Mouse (Mus musculus): ENCODE results near the gene Oog4. TPM values are rescaled to one million over a fixed set of nuclear protein-coding genes. Genes with fewer than 3 reads are reported as not detected.

Gene Oog4
- not detected in 2 replicates for polyA plus RNA-seq (2012; rRNA removed)

GRCm38 (mm10) chr4:143450224-143450623, at the start of gene Oog4:
Gene Oog4 (minus strand): TSS chr4:143450324.

GRCm38 (mm10) chr4:143412219-143413092, 37.7 kb downstream of the Oog4 start, which contains the start of gene Pramef8:
Gene Pramef8 (plus strand): TSS chr4:143412426.

DNA sequence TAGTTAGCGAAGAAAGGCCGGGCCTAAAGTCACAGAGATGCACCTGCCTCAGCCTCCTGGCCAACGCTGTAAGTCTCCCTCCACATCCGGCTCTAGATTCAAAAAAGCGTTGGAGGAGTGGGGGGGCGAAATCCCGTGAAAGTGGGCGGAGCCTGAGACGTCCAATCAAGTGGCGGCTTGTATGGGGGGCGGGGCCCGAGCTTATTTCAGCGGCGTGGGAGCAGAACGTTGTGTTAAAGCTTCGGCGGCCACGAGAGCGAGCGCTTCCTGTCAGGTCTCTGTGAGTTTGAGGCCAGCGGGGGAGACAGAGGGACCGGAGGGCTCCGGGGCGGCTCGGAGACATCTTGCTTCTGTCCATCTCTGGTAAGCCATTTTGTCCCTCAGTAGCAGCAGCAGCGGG, 55.9 kb downstream of the Oog4 start, which contains the start of gene Pramel1:
Gene Pramel1 (plus strand): TSS at position 248 of the 400 bp plus-strand sequence.

Other genes starting within 250 kb of the Oog4 start
- gene Prdm2, start 237.3 kb downstream of the Oog4 start, polyA plus RNA-seq (2012; rRNA removed): 16.6 and 19.9 TPM in 2 replicates
- gene Pdpn, start 150.8 kb downstream of the Oog4 start, polyA plus RNA-seq (2012; rRNA removed): 17.5 and 20.4 TPM in 2 replicates
- 0.28 and 0.53 TPM in 2 replicates for gene Lrrc38, start 100.6 kb downstream of the Oog4 start, polyA plus RNA-seq (2012; rRNA removed)
- gene Pramel1, start 55.9 kb downstream of the Oog4 start, polyA plus RNA-seq (2012; rRNA removed): not detected in 2 replicates
- gene Pramef8, start 37.9 kb downstream of the Oog4 start, polyA plus RNA-seq (2012; rRNA removed): 11.2 and 13.6 TPM in 2 replicates
- not detected in 2 replicates for gene Gm13043, start 61.0 kb upstream of the Oog4 start, polyA plus RNA-seq (2012; rRNA removed)
- not detected in 2 replicates for gene Gm13040, start 85.6 kb upstream of the Oog4 start, polyA plus RNA-seq (2012; rRNA removed)
- gene BC080695, start 101.4 kb upstream of the Oog4 start, polyA plus RNA-seq (2012; rRNA removed): not detected in 2 replicates
- not detected in 2 replicates for gene Gm13057, start 101.4 kb upstream of the Oog4 start, polyA plus RNA-seq (2012; rRNA removed)
- gene Gm13083, start 164.7 kb upstream of the Oog4 start, polyA plus RNA-seq (2012; rRNA removed): not detected in 2 replicates
- not detected in 2 replicates for gene Gm13088, start 206.9 kb upstream of the Oog4 start, polyA plus RNA-seq (2012; rRNA removed)

All from central nervous system, embryonic 18 days (tissue).